Mouse (Mus musculus) gastrocnemius, adult 2 months (tissue): Measurements from ENCODE around the gene Dnajc30. TPM values are rescaled to one million over a fixed set of nuclear protein-coding genes. Genes with fewer than 3 reads are reported as not detected.
A peak's percentile ranks its signal among the peaks of the same experiment; 100 is the strongest.

Experiments
- DNase-seq: peaks from one replicate; pipeline ENCODE4 v3.0.0; 2022
- H3K27ac ChIP-seq: fragments of 200-600 bp; 2 replicates; pipeline ENCODE4 v1.8.1; 2022; ENCODE audit warnings: mild to moderate bottlenecking
- H3K4me3 ChIP-seq: fragments of 200-600 bp; 2 replicates; pipeline ENCODE4 v1.8.1; 2022; ENCODE audit warnings: mild to moderate bottlenecking, moderate library complexity
- CTCF ChIP-seq: fragments of 200-600 bp; IDR thresholded peaks from 2 replicates; pipeline ENCODE4 v1.8.1; 2022; ENCODE audit warnings: antibody characterized with exemption, mild to moderate bottlenecking, moderate library complexity
- intact Hi-C: fragments of 180-260 bp; cut with DNase I; formaldehyde crosslinking; loops from one replicate; pipeline ENCODE4 v1.15.1; 2025
- long read RNA-seq, 2 experiments: library from polyadenylated mRNA; stranded (forward); transcript quantifications; one replicate each; pipeline ENCODE4 v2.0.0; 2021
- total RNA-seq, 2 experiments: library from RNA; stranded (reverse); gene quantifications; 2 replicates each; pipeline ENCODE4 v1.2.3; 2021

Gene Dnajc30
- 10 to 100 TPM; 25.0 to 30.2 TPM for total RNA-seq
- long read RNA-seq, experiment 1, transcript Dnajc30-201 (1 exons, 1,661 nt) = major isoform, 26 of 37 reads
- long read RNA-seq, experiment 1, partial matches to known transcripts = 0 of 37 reads
- long read RNA-seq, experiment 1, other reads (novel, unspliced or antisense) = 11 of 37 reads
- long read RNA-seq, experiment 2, transcript Dnajc30-201 (1 exons, 1,661 nt) = major isoform, 39 of 41 reads
- long read RNA-seq, experiment 2, partial matches to known transcripts = 0 of 41 reads
- long read RNA-seq, experiment 2, other reads (novel, unspliced or antisense) = 2 of 41 reads

GRCm38 (mm10) chr5:135063629-135064381 lies at the start of gene Dnajc30:
Dnajc30 (plus strand) TSS chr5:135064202.
- TF ChIP-seq CTCF = no peak
- H3K27ac ChIP-seq = peak within 1 kb of the TSS; percentile 96
- intact Hi-C loops = loop anchor here (5.0 kb wide), 1 partner anchor 52 kb away; no protein-coding TSS in a partner anchor
- DNase-seq = peak; percentile 98
- H3K4me3 ChIP-seq = peak within 1 kb of the TSS; percentile 81

GRCm38 (mm10) chr5:135015497-135015896 lies 48.5 kb upstream of the Dnajc30 start:
- Histone ChIP-seq H3K27ac (no peak overlapping the region), H3K4me3 (no peak overlapping the region)
- no peak; the same call in none of the 2 replicates for TF ChIP-seq CTCF
- intact Hi-C loops = loop anchor here (5.0 kb wide), 2 partner anchors 87 to 177 kb away; no protein-coding TSS in a partner anchor
- DNase-seq = peak; percentile 87

- peak; percentile 42 for TF ChIP-seq CTCF
- intact Hi-C loops = loop anchor here (5.0 kb wide), 2 partner anchors 86 to 176 kb away; no protein-coding TSS in a partner anchor
These were observed 47.7 kb upstream of the Dnajc30 start for GRCm38 (mm10) chr5:135016224-135016759.

DNA sequence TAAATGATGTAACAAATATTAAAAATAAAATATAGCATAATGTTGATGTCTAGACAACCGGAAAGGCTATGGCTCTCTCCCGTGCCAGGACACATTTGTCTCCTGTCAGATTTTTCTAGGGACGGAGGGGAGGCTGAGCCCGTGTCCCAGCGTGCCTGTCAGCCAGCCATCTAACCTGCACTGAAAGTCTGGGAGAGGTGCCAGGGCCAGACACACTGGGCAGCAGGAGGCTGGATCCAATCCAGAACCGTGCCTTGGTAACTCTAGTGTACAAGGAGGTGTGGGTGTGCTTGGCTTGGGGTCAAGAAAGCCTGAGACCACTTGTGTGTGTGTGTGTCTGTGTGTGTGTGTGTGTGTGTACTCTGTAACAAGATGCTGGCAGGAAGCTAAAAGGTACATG lies 42.2 kb upstream of the Dnajc30 start:
- H3K27ac ChIP-seq = no peak overlapping the region
- DNase-seq = peak; percentile 51
- H3K4me3 ChIP-seq = no peak overlapping the region
- TF ChIP-seq CTCF = no peak
- intact Hi-C loops = no loop called here

More at GRCm38 (mm10) chr5:135016224-135016759, 47.7 kb upstream of the Dnajc30 start:
- no peak for DNase-seq
- Histone ChIP-seq H3K27ac (no peak overlapping the region), H3K4me3 (no peak overlapping the region)

DNA sequence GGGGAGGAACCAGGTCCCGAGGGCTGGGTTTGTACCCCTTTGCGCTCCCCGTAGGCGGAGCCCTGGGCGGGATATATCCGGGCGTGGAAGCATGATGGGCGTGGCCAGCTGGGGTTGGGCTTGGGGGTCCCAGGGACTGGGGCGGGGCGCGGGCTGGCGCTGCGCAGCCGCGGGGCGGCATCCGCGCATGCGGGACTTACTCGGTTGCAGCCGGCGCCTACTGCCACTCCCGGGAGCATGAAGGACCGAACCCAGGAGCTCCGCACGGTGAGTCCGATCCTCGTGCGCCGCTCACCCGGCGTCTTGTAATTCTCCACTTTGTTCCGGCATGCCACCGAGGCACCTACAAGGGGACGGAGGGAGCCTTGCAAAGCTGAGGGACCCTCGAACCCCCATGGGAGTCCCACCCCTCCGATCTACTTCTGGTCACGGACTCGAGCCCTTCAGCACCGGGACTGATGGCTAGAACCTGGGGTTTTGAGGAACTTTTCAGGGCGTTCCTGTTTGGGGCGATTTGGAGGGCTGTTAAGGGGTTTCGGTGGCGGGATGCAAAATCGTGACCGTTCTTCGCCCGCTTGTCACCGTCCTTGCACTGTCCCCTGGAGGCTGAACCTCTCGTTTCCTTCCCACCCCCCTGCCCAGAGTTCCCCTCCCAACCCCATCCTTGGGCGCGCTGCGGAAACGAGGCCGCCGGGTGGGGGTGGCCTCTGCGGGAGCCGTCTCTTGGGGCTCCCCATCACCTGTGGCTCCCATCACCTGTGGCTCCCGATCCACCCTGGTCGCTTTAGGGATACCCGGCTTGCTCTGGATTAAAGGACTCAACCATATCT lies 40.4 kb upstream of the Dnajc30 start, which contains the start of gene Stx1a:
Gene Stx1a (plus strand): TSS at position 139 of the 830 bp plus-strand sequence.
- DNase-seq = peak; percentile 92
- intact Hi-C loops = no loop called here

GRCm38 (mm10) chr5:135024665-135025224 lies 39.3 kb upstream of the Dnajc30 start:
- no peak overlapping the region for H3K27ac ChIP-seq
- TF ChIP-seq CTCF = no peak
- no peak for DNase-seq
- intact Hi-C loops = no loop called here
- H3K4me3 ChIP-seq = no peak overlapping the region

More for the DNA sequence above, 40.4 kb upstream of the Dnajc30 start, which contains the start of gene Stx1a:
- TF ChIP-seq CTCF = no peak
- Histone ChIP-seq H3K4me3 (peak within 1 kb of the TSS; percentile 91), H3K27ac (peak within 1 kb of the TSS; percentile 78)

- H3K4me3 ChIP-seq = no peak overlapping the region
- no peak for DNase-seq
- intact Hi-C loops = no loop called here
- no peak overlapping the region for H3K27ac ChIP-seq
- TF ChIP-seq CTCF = no peak
These were observed 38.1 kb upstream of the Dnajc30 start for GRCm38 (mm10) chr5:135025899-135026298.

DNA sequence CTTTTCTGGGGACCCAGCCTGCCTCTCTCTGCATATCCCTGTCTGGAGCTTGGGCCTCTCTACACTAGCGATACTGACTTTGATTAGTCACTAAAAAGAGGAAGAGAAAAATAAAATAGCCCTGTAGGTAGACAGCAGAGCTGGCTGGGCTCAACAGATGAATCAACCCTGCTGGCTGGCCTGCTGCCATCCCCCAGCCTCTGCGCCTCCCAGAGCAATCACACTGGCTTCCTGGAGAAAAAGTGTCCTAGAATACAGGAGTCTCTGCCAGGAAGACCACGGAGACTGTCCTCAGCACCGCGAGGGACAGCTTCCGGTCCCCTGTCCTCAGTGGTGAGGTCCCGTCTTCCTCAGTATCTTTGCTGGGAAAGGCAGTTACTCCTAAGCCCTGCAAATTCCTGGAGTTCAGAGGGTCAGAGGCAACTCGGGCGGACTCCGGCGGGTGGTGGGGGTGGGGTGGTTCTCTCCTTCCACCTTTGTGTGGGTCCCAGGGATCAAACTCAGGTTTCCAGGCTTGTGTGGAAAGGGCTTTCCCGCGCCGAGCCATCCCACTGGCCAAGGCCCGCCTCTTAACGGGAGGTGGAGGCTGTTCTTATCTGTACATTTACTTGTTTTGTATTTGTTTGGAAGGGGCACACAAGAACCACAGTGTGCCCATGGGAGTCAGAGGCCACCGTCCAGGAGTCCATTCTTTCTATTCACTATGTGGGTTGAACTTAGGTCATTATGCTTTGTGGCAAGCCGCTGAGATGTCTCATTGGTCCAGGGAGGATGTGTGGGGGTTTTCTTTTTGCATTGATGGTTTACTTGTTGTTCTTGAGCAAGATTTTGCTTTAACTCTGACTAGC lies 34.8 kb upstream of the Dnajc30 start:
- peak overlapping the region; percentile 30 for H3K4me3 ChIP-seq
- 0 out of 2 replicates have a peak overlapping the region, but pooled peaks have one; percentile 0 for H3K27ac ChIP-seq
- intact Hi-C loops = no loop called here
- no peak for TF ChIP-seq CTCF
- peak; percentile 72 for DNase-seq

GRCm38 (mm10) chr5:135032581-135032980 lies 31.4 kb upstream of the Dnajc30 start:
- H3K27ac ChIP-seq = no peak overlapping the region
- no peak for TF ChIP-seq CTCF
- no peak overlapping the region for H3K4me3 ChIP-seq
- intact Hi-C loops = no loop called here
- DNase-seq = no peak

- H3K27ac ChIP-seq = no peak overlapping the region
- DNase-seq = no peak
- intact Hi-C loops = no loop called here
- H3K4me3 ChIP-seq = no peak overlapping the region
- peak; percentile 50; the same call in 1 of the 2 replicates for TF ChIP-seq CTCF
These were observed 29.4 kb upstream of the Dnajc30 start for GRCm38 (mm10) chr5:135034593-135034992.
